9 mouse cellular contexts compared by ENCODE assay signal in the genomic region with DNA sequence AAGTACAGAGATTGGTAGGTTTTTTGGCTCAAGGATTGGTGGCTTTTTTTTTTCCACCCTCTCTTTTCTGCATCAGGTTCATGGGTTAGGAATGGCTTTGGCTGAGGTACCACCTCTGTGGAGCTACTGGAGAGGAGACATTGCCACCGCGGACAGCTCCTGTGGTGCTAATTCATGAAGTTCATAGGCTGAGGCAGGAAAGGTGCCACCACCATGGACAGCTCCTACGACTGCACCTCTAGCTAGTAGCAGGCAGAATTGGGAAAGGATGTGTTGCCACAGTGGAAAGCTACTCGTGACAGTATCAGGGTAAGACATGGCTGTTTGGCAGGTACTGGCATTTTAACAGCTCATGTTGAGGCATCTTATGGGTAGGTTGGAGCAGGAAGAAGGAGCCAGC. TPM values are rescaled to one million over a fixed set of nuclear protein-coding genes. Genes with fewer than 3 reads are reported as not detected.
A peak's percentile ranks its signal among the peaks of the same experiment; 100 is the strongest.
DNase-seq lines count a peak whose midpoint lies in the region; ATAC-seq and TF ChIP-seq lines count a peak whose summit lies in the region.
"Had no signal": no experiment of that assay in that cellular context is flagged by ENCODE, and none has a peak within 500 bp of the region (broad histone marks: within the 10 kb centered on the region; RNA-seq: fewer than 3 reads in every experiment).

No protein-coding gene starts in this region.

- H3K9me3 ChIP-seq in midbrain, embryonic 13.5 days = no peaks in the 10 kb centered on the region
- no peaks in the 10 kb centered on the region for H3K9me3 ChIP-seq in intestine, postnatal 0 days (ENCODE audit: control insufficient read depth)
- H3K9me3 ChIP-seq: intestine, embryonic 15.5 days had no signal

- 71% methylated on average over 4 of the region's 4 CpGs for WGBS in midbrain, embryonic 13.5 days
- 55% methylated on average over 4 of the region's 4 CpGs for WGBS in intestine, postnatal 0 days

- H3K4me1 ChIP-seq in midbrain, embryonic 13.5 days (replicated peaks) = peaks cover 12% of the 10 kb centered on the region
- no peaks in the 10 kb centered on the region; the same call in 1 of the 2 replicates for H3K4me1 ChIP-seq in intestine, postnatal 0 days (replicated peaks; ENCODE audit: control insufficient read depth, insufficient read depth, low read length)

- no peak for ATAC-seq in midbrain, embryonic 13.5 days
- ATAC-seq in intestine, postnatal 0 days = no peak
- ATAC-seq: intestine, embryonic 15.5 days had no signal

- no peak overlapping the region for H3K27ac ChIP-seq in midbrain, embryonic 13.5 days
- no peak overlapping the region for H3K27ac ChIP-seq in intestine, postnatal 0 days (ENCODE audit: low read depth, low read length)
- H3K27ac ChIP-seq: intestine, embryonic 15.5 days had no signal

- H3K36me3 ChIP-seq in midbrain, embryonic 13.5 days = 0 out of 2 replicates have a peak, but pooled peaks cover 10% of the 10 kb centered on the region
- H3K36me3 ChIP-seq in intestine, postnatal 0 days (ENCODE audit: control insufficient read depth, insufficient read depth) = no peaks in the 10 kb centered on the region

- no peaks in the 10 kb centered on the region for H3K27me3 ChIP-seq in midbrain, embryonic 13.5 days
- H3K27me3 ChIP-seq in intestine, postnatal 0 days (replicated peaks; ENCODE audit: control insufficient read depth, insufficient read depth, low read length) = no peaks in the 10 kb centered on the region
- H3K27me3 ChIP-seq: intestine, embryonic 15.5 days had no signal

- no peak overlapping the region for H3K4me3 ChIP-seq in midbrain, embryonic 13.5 days (replicated peaks)
- H3K4me3 ChIP-seq in intestine, postnatal 0 days (ENCODE audit: low read depth, low read length) = no peak overlapping the region
- H3K4me3 ChIP-seq: intestine, embryonic 15.5 days had no signal

- no peak overlapping the region for H3K4me2 ChIP-seq in midbrain, embryonic 13.5 days (replicated peaks)
- no peak overlapping the region for H3K4me2 ChIP-seq in intestine, postnatal 0 days (replicated peaks; ENCODE audit: low read depth)
- H3K4me2 ChIP-seq: intestine, embryonic 15.5 days had no signal

- peak; percentile 3 to 7 for DNase-seq in spleen, postnatal 36 days (ENCODE audit: low spot score in 2 of 2)
- no peak for DNase-seq in spleen, adult 12 weeks (ENCODE audit: low spot score)
- DNase-seq in c-Kit-positive CD71-positive TER-119-positive erythroid progenitor cells, embryonic 14.5 days (ENCODE audit: low spot score) = peak; percentile 48
- DNase-seq in kidney, postnatal 4 days = peak; percentile 74 to 80
- DNase-seq in thymus, postnatal 25 days = peak; percentile 22
- no peak for DNase-seq in cerebellum, postnatal 4 days (ENCODE audit: low spot score in 2 of 2)

- H3K9ac ChIP-seq in midbrain, embryonic 13.5 days (replicated peaks) = no peak overlapping the region
- no peak overlapping the region for H3K9ac ChIP-seq in intestine, postnatal 0 days (ENCODE audit: low read depth, low read length)
- H3K9ac ChIP-seq: intestine, embryonic 15.5 days had no signal

- no peak for TF ChIP-seq CTCF in intestine, postnatal 0 days (IDR thresholded peaks at IDR 0.05; ENCODE audit: low read depth)

RNA-seq across cellular contexts. Expression of a gene that starts 4.0 kb away (rescaled TPM):
- polyA plus RNA-seq in midbrain, embryonic 13.5 days (2015; fragmentation: Nextera tagmentation; extraction: Ambion mirVana) = 21.3 and 22.5 TPM in 2 replicates
- polyA plus RNA-seq in intestine, postnatal 0 days (2015; fragmentation: Nextera tagmentation; extraction: Ambion mirVana) = 8.6 and 10.3 TPM in 2 replicates

RNA-seq across cellular contexts. Expression of a gene that starts 48.3 kb away (rescaled TPM):
- 41.0 and 44.3 TPM in 2 replicates for polyA plus RNA-seq in midbrain, embryonic 13.5 days (2015; fragmentation: Nextera tagmentation; extraction: Ambion mirVana)
- polyA plus RNA-seq in intestine, postnatal 0 days (2015; fragmentation: Nextera tagmentation; extraction: Ambion mirVana) = 177 and 185 TPM in 2 replicates

RNA-seq across cellular contexts. Expression of a gene that starts 59.0 kb away (rescaled TPM):
- 4.4 and 15.5 TPM in 2 replicates for polyA plus RNA-seq in midbrain, embryonic 13.5 days (2015; fragmentation: Nextera tagmentation; extraction: Ambion mirVana)
- 124 and 136 TPM in 2 replicates for polyA plus RNA-seq in intestine, postnatal 0 days (2015; fragmentation: Nextera tagmentation; extraction: Ambion mirVana)

Comparison
In these comparisons a context has a peak if more than half of its experiments do, and no peak if none do; other contexts are left out.
1. DNase-seq: peak in spleen, postnatal 36 days (2 of 2), c-Kit-positive CD71-positive TER-119-positive erythroid progenitor cells, embryonic 14.5 days (single experiment), kidney, postnatal 4 days (2 of 2) and thymus, postnatal 25 days (single experiment); none in spleen, adult 12 weeks (single experiment) and cerebellum, postnatal 4 days (0 of 2).